Mouse (Mus musculus) C2C12 (cell line): ENCODE results near the gene Calm1. TPM values are rescaled to one million over a fixed set of nuclear protein-coding genes. Genes with fewer than 3 reads are reported as not detected.

Experiments
- H3K27me3 ChIP-seq: one replicate; pipeline ENCODE4 v1.6.1; 2011; ENCODE audit not compliant: control insufficient read depth, insufficient read depth, insufficient read length
- H3K36me3 ChIP-seq: one replicate; pipeline ENCODE4 v1.6.1; 2011; ENCODE audit not compliant: control insufficient read depth, insufficient read depth
- H3K4me3 ChIP-seq: one replicate; pipeline ENCODE4 v1.5.1; 2011; ENCODE audit warnings: mild to moderate bottlenecking, control low read depth; ENCODE audit not compliant: poor library complexity, insufficient read depth, severe bottlenecking
- H3K79me2 ChIP-seq: one replicate; pipeline ENCODE4 v1.6.1; 2011; ENCODE audit not compliant: control insufficient read depth, insufficient read depth
- H3K79me3 ChIP-seq: one replicate; pipeline ENCODE4 v1.6.1; 2011; ENCODE audit warnings: low read depth, control low read depth
- H3ac ChIP-seq: one replicate; pipeline ENCODE3; 2011; ENCODE audit warnings: low read depth; ENCODE audit not compliant: control insufficient read depth, insufficient read length
- CEBPB ChIP-seq: IDR thresholded peaks from one replicate; pipeline ENCODE4 v1.6.1; 2011; ENCODE audit warnings: low read depth, mild to moderate bottlenecking, control low read depth, moderate library complexity
- CTCF ChIP-seq: IDR thresholded peaks from one replicate; pipeline ENCODE4 v1.5.1; 2011; ENCODE audit not compliant: control insufficient read depth, insufficient read depth, insufficient read length
- FOSL1 ChIP-seq: IDR thresholded peaks from one replicate; pipeline ENCODE4 v1.8.0; 2011; ENCODE audit warnings: mild to moderate bottlenecking, low read length; ENCODE audit not compliant: poor library complexity, insufficient read depth, severe bottlenecking
- MAX ChIP-seq: IDR thresholded peaks from one replicate; pipeline ENCODE4 v1.6.1; 2011; ENCODE audit warnings: mild to moderate bottlenecking, control low read depth
- MYOD1 ChIP-seq: IDR thresholded peaks from one replicate; pipeline ENCODE4 v1.6.1; 2011; ENCODE audit warnings: low read depth; ENCODE audit not compliant: control insufficient read depth, insufficient read length
- MYOG ChIP-seq: IDR thresholded peaks from one replicate; pipeline ENCODE4 v1.6.1; 2011; ENCODE audit not compliant: control insufficient read depth, insufficient read length; ENCODE audit errors: extremely low read depth
- USF1 ChIP-seq: IDR thresholded peaks from one replicate; pipeline ENCODE4 v1.6.1; 2011; ENCODE audit warnings: low read depth, mild to moderate bottlenecking, control low read depth, moderate library complexity
- polyA plus RNA-seq: library from polyadenylated mRNA; unstranded; fragments of >200 nt; fragmentation: generic; extraction: Trizol; gene quantifications from one replicate; pipeline ENCODE4 v1.2.1, GENCODE M21; 2012; ENCODE audit warnings: missing spikeins

The Calm1 gene
- polyA plus RNA-seq, 1 experiment: 397 TPM

- H3K36me3 ChIP-seq: no peaks in the 10 kb centered on the region
- H3ac ChIP-seq: no peak overlapping the region
- H3K79me3 ChIP-seq: no peaks in the 10 kb centered on the region
- no peak for TF ChIP-seq MYOG
- no peak for TF ChIP-seq CEBPB
- TF ChIP-seq CTCF: no peak
- TF ChIP-seq USF1: no peak
- TF ChIP-seq MAX: no peak
- no peaks in the 10 kb centered on the region for H3K79me2 ChIP-seq
- H3K27me3 ChIP-seq: no peaks in the 10 kb centered on the region
- H3K4me3 ChIP-seq: no peak overlapping the region
Observed at GRCm38 (mm10) chr12:100234201-100234600, 35.0 kb downstream of the Calm1 start.

DNA sequence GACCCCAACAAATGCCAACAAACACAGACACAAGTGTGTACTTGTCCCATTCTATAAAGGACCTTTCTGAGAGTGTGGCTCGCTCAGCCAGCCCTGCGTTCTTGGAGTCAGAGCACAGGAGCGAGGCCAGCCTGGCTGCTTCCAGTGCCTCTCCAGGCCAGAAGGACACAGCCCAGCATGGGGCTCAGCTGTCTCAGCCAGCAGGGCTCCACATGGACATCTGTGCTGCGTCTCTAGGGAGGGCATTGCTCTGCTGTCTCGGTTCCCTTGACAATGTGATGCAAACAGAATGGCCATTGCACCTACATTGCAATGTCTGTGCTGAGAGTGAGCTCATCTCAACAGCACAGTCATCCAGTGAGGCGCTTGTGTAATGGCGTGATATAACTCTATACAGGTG lies 35.7 kb downstream of the Calm1 start:
- H3K36me3 ChIP-seq: no peaks in the 10 kb centered on the region
- no peaks in the 10 kb centered on the region for H3K27me3 ChIP-seq
- no peak overlapping the region for H3K4me3 ChIP-seq
- H3K79me3 ChIP-seq: no peaks in the 10 kb centered on the region
- no peak for TF ChIP-seq MYOD1
- TF ChIP-seq MAX: no peak
- no peak for TF ChIP-seq MYOG
- TF ChIP-seq FOSL1: no peak
- no peak for TF ChIP-seq USF1
- no peak for TF ChIP-seq CTCF
- no peak for TF ChIP-seq CEBPB
- H3ac ChIP-seq: no peak overlapping the region
- H3K79me2 ChIP-seq: no peaks in the 10 kb centered on the region

DNA sequence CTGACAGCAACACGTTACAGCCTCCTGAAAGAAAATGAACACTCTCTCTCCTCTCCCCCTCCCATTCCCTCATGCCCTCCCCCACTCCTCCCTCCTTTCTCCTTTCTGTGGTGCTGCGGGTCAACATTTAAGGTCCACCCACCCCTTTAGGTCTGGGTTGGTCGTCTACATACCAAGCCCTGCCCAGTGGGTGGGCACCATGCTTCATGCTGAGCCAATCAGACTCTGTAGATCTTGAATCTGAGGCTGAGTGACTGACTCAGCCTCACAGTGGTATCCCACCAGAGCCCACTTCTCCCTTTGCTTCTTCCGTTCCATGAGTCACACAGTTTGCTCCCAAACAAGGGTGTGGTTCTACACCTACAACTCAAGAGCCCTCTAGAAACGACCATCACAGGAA lies 36.2 kb downstream of the Calm1 start:
- H3K4me3 ChIP-seq: no peak overlapping the region
- H3K36me3 ChIP-seq: no peaks in the 10 kb centered on the region
- H3K27me3 ChIP-seq: no peaks in the 10 kb centered on the region
- H3ac ChIP-seq: no peak overlapping the region
- no peaks in the 10 kb centered on the region for H3K79me3 ChIP-seq
- H3K79me2 ChIP-seq: no peaks in the 10 kb centered on the region
- TF ChIP-seq MYOG (no peak), MAX (no peak), USF1 (no peak), MYOD1 (no peak), CTCF (no peak), CEBPB (no peak), FOSL1 (no peak)

DNA sequence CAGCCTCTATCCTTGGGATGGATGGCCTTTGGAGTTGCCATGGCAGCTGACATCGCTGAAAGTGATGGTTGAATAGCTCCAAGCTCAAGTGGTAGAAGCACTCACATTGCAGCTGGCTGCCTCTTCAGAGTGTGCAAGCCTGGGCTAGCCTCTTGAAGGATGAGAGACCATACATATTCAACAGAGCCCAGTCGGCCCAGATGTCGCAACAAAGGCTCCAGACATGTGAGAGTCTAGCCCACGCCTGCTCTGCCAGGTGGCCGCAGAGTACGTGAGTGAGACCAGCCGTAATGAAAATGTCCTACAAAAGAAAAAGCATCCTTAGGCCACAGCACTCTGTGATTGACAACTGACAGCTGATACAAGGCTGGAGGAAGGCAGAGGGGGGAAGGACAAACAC lies 40.2 kb downstream of the Calm1 start:
- H3ac ChIP-seq: no peak overlapping the region
- no peaks in the 10 kb centered on the region for H3K79me3 ChIP-seq
- H3K27me3 ChIP-seq: no peaks in the 10 kb centered on the region
- no peaks in the 10 kb centered on the region for H3K36me3 ChIP-seq
- no peak overlapping the region for H3K4me3 ChIP-seq
- no peak for TF ChIP-seq MAX
- no peak for TF ChIP-seq MYOG
- TF ChIP-seq CEBPB: no peak
- TF ChIP-seq FOSL1: no peak
- TF ChIP-seq MYOD1: no peak
- TF ChIP-seq CTCF: no peak
- no peak for TF ChIP-seq USF1
- H3K79me2 ChIP-seq: no peaks in the 10 kb centered on the region

DNA sequence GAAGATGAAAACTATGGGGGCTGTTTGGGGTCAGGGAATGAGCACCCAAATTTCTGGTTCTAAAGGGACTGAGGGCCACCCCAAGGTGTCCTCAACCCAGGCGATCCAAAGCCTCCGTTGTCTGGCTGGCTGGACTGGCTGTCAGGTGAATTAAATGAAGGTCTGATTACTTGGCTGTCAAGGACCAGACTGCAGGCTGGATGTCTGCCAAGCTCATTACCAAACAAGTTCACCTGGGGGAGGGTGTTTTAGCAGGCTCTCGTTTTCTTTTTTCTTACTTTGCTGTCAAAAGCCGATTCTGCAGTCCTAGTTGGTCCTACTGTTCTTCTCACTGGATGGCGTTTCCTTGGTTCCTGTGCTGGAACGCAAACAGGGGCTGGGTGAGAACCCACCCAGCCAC lies 40.6 kb downstream of the Calm1 start:
- Histone ChIP-seq H3ac (no peak overlapping the region), H3K4me3 (no peak overlapping the region)
- TF ChIP-seq MYOG: no peak

DNA sequence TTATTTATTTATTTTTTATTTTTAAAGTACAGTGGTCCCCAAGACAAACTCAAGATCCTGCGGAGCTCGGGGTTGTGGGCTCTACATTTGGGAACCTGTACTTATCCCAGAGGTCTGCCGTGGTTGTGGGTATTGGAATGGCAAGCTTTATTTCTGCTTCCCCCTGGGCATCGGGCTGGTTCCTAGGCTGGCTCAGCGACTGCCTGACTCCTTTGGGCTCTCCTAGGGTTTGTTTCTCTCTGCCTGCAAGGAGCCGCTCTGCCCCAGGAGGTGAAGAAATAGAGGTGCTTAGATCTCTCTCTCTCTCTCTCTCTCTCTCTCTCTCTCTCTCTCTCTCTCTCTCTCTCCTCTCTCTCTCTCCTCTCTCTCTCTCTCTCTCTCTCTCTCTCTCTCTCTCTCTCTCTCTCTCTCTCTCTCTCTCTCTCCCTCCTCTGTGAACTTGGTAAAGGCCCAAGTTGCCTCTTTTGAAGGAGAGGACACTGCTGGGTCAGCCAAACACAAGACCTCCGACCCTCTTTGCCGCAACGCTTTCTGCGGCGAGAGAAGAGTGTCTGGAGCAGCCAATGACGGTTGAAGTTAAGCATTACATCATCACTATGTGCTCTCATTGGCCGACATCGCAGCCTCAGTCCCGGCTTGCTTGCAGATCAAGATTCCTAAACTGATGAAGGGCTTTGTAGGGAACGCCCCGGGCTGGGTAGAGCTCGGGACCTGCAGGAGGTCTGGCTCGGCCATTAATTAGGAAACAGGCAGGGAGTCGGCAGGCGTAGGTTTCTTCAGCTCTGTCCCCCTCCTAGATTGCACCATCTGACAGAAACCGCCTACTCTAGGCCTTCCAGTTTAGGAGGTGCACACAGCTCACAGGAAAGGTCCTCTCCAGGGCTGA lies 42.9 kb downstream of the Calm1 start:
- no peaks in the 10 kb centered on the region for H3K36me3 ChIP-seq
- TF ChIP-seq USF1: no peak
- TF ChIP-seq MAX: no peak
- no peak for TF ChIP-seq CEBPB
- TF ChIP-seq FOSL1: no peak
- TF ChIP-seq MYOD1: no peak
- no peak for TF ChIP-seq MYOG
- no peak for TF ChIP-seq CTCF
- H3K79me3 ChIP-seq: no peaks in the 10 kb centered on the region
- H3ac ChIP-seq: no peak overlapping the region
- H3K79me2 ChIP-seq: no peaks in the 10 kb centered on the region
- H3K4me3 ChIP-seq: no peak overlapping the region
- H3K27me3 ChIP-seq: no peaks in the 10 kb centered on the region

More for the DNA sequence above, 40.6 kb downstream of the Calm1 start:
- H3K79me3 ChIP-seq: no peaks in the 10 kb centered on the region
- H3K36me3 ChIP-seq: no peaks in the 10 kb centered on the region
- no peaks in the 10 kb centered on the region for H3K79me2 ChIP-seq
- no peaks in the 10 kb centered on the region for H3K27me3 ChIP-seq
